Mouse (Mus musculus): ENCODE data around the gene Zfp277. TPM values are rescaled to one million over a fixed set of nuclear protein-coding genes. Genes with fewer than 3 reads are reported as not detected.

The Zfp277 gene
- 28.7 TPM for polyA plus RNA-seq (2017; shearing (Covaris generic))

GRCm38 (mm10) chr12:40445648-40446449, at the start of gene Zfp277, which contains the start of gene Dock4:
Gene Zfp277, minus strand, starts transcription at chr12:40445902.
Gene Dock4, plus strand, starts transcription at chr12:40445952.

Other genes starting within 250 kb of the Zfp277 start
- 0.32 TPM for gene Lsmem1, start 246.4 kb downstream of the Zfp277 start, polyA plus RNA-seq (2017; shearing (Covaris generic))
- gene Ifrd1, start 197.4 kb downstream of the Zfp277 start, polyA plus RNA-seq (2017; shearing (Covaris generic)) = 1,784 TPM
- gene Dock4, start 50 bp upstream of the Zfp277 start, polyA plus RNA-seq (2017; shearing (Covaris generic)) = 3.4 TPM